Mouse (Mus musculus): ENCODE results near the gene Evl. TPM values are rescaled to one million over a fixed set of nuclear protein-coding genes. Genes with fewer than 3 reads are reported as not detected.

Evl gene
- polyA plus RNA-seq, 1 experiment: 33.3 TPM

GRCm38 (mm10) chr12:108590131-108590530 is 35.6 kb downstream of the Evl start:
- Histone ChIP-seq H3K27me3 (replicated peaks; ENCODE audit: control insufficient read depth, insufficient read depth, low read length) (no peaks in the 10 kb centered on the region), H3K27ac (ENCODE audit: insufficient read depth, low read depth, low read length) (no peak overlapping the region), H3K4me1 (ENCODE audit: control insufficient read depth, insufficient read depth, low read length) (no peaks in the 10 kb centered on the region), H3K4me3 (ENCODE audit: insufficient read depth, low read depth, low read length) (no peak overlapping the region), H3K36me3 (ENCODE audit: control insufficient read depth, insufficient read depth, low read length) (no peaks in the 10 kb centered on the region)
- DNase-seq: no peak
- 95% methylated on average over 2 of the region's 2 CpGs for WGBS
- TF ChIP-seq CTCF (conservative IDR thresholded peaks at IDR 0.05; ENCODE audit: insufficient read depth, insufficient read length, low read depth, low read length) (no peak), POLR2A (IDR thresholded peaks at IDR 0.05; ENCODE audit: low read depth, low read length) (no peak)

GRCm38 (mm10) chr12:108591586-108591985 is 37.1 kb downstream of the Evl start:
- TF ChIP-seq POLR2A (IDR thresholded peaks at IDR 0.05; ENCODE audit: low read depth, low read length) (no peak), CTCF (conservative IDR thresholded peaks at IDR 0.05; ENCODE audit: insufficient read depth, insufficient read length, low read depth, low read length) (no peak)
- Histone ChIP-seq H3K4me3 (ENCODE audit: insufficient read depth, low read depth, low read length) (no peak overlapping the region), H3K4me1 (ENCODE audit: control insufficient read depth, insufficient read depth, low read length) (no peaks in the 10 kb centered on the region), H3K27ac (ENCODE audit: insufficient read depth, low read depth, low read length) (no peak overlapping the region), H3K36me3 (ENCODE audit: control insufficient read depth, insufficient read depth, low read length) (no peaks in the 10 kb centered on the region), H3K27me3 (replicated peaks; ENCODE audit: control insufficient read depth, insufficient read depth, low read length) (no peaks in the 10 kb centered on the region)
- DNase-seq: no peak
- 57% methylated on average over 5 of the region's 5 CpGs for WGBS

GRCm38 (mm10) chr12:108592866-108593265 is 38.3 kb downstream of the Evl start:
- H3K36me3 ChIP-seq (ENCODE audit: control insufficient read depth, insufficient read depth, low read length): no peaks in the 10 kb centered on the region
- no peak overlapping the region for H3K4me3 ChIP-seq (ENCODE audit: insufficient read depth, low read depth, low read length)
- H3K27ac ChIP-seq (ENCODE audit: insufficient read depth, low read depth, low read length): no peak overlapping the region
- no peak for DNase-seq
- TF ChIP-seq CTCF (conservative IDR thresholded peaks at IDR 0.05; ENCODE audit: insufficient read depth, insufficient read length, low read depth, low read length) (no peak), POLR2A (IDR thresholded peaks at IDR 0.05; ENCODE audit: low read depth, low read length) (no peak)
- H3K27me3 ChIP-seq (replicated peaks; ENCODE audit: control insufficient read depth, insufficient read depth, low read length): no peaks in the 10 kb centered on the region
- H3K4me1 ChIP-seq (ENCODE audit: control insufficient read depth, insufficient read depth, low read length): no peaks in the 10 kb centered on the region
- WGBS: 84% methylated on average over 6 of the region's 6 CpGs

- TF ChIP-seq CTCF (conservative IDR thresholded peaks at IDR 0.05; ENCODE audit: insufficient read depth, insufficient read length, low read depth, low read length) (no peak), POLR2A (IDR thresholded peaks at IDR 0.05; ENCODE audit: low read depth, low read length) (no peak)
- 74% methylated on average over 4 of the region's 4 CpGs for WGBS
- H3K36me3 ChIP-seq (ENCODE audit: control insufficient read depth, insufficient read depth, low read length): no peaks in the 10 kb centered on the region
- H3K27me3 ChIP-seq (replicated peaks; ENCODE audit: control insufficient read depth, insufficient read depth, low read length): no peaks in the 10 kb centered on the region
- no peaks in the 10 kb centered on the region for H3K4me1 ChIP-seq (ENCODE audit: control insufficient read depth, insufficient read depth, low read length)
- no peak overlapping the region for H3K4me3 ChIP-seq (ENCODE audit: insufficient read depth, low read depth, low read length)
- no peak for DNase-seq
- H3K27ac ChIP-seq (ENCODE audit: insufficient read depth, low read depth, low read length): no peak overlapping the region
Observed at GRCm38 (mm10) chr12:108600864-108601263, 46.3 kb downstream of the Evl start.

- no peak overlapping the region for H3K27ac ChIP-seq (ENCODE audit: insufficient read depth, low read depth, low read length)
- DNase-seq: no peak
- no peaks in the 10 kb centered on the region for H3K27me3 ChIP-seq (replicated peaks; ENCODE audit: control insufficient read depth, insufficient read depth, low read length)
- WGBS: 85% methylated on average over 8 of the region's 8 CpGs
- no peak overlapping the region for H3K4me3 ChIP-seq (ENCODE audit: insufficient read depth, low read depth, low read length)
- H3K4me1 ChIP-seq (ENCODE audit: control insufficient read depth, insufficient read depth, low read length): no peaks in the 10 kb centered on the region
- H3K36me3 ChIP-seq (ENCODE audit: control insufficient read depth, insufficient read depth, low read length): no peaks in the 10 kb centered on the region
- TF ChIP-seq POLR2A (IDR thresholded peaks at IDR 0.05; ENCODE audit: low read depth, low read length) (no peak), CTCF (conservative IDR thresholded peaks at IDR 0.05; ENCODE audit: insufficient read depth, insufficient read length, low read depth, low read length) (no peak)
Observed at GRCm38 (mm10) chr12:108601326-108601725, 46.8 kb downstream of the Evl start.

- no peaks in the 10 kb centered on the region for H3K36me3 ChIP-seq (ENCODE audit: control insufficient read depth, insufficient read depth, low read length)
Observed at GRCm38 (mm10) chr12:108604546-108604945, 50.0 kb downstream of the Evl start.

GRCm38 (mm10) chr12:108605521-108606281 is 51.2 kb downstream of the Evl start:
- H3K4me1 ChIP-seq (ENCODE audit: control insufficient read depth, insufficient read depth, low read length): no peaks in the 10 kb centered on the region
- DNase-seq: no peak
- 72% methylated on average over 12 of the region's 12 CpGs for WGBS
- H3K36me3 ChIP-seq (ENCODE audit: control insufficient read depth, insufficient read depth, low read length): no peaks in the 10 kb centered on the region
- TF ChIP-seq POLR2A (IDR thresholded peaks at IDR 0.05; ENCODE audit: low read depth, low read length): no peak
- no peak for TF ChIP-seq CTCF (conservative IDR thresholded peaks at IDR 0.05; ENCODE audit: insufficient read depth, insufficient read length, low read depth, low read length)
- H3K27me3 ChIP-seq (replicated peaks; ENCODE audit: control insufficient read depth, insufficient read depth, low read length): no peaks in the 10 kb centered on the region
- H3K4me3 ChIP-seq (ENCODE audit: insufficient read depth, low read depth, low read length): no peak overlapping the region
- H3K27ac ChIP-seq (ENCODE audit: insufficient read depth, low read depth, low read length): no peak overlapping the region

More at GRCm38 (mm10) chr12:108604546-108604945, 50.0 kb downstream of the Evl start:
- no peak overlapping the region for H3K4me3 ChIP-seq (ENCODE audit: insufficient read depth, low read depth, low read length)
- no peaks in the 10 kb centered on the region for H3K4me1 ChIP-seq (ENCODE audit: control insufficient read depth, insufficient read depth, low read length)
- H3K27me3 ChIP-seq (replicated peaks; ENCODE audit: control insufficient read depth, insufficient read depth, low read length): no peaks in the 10 kb centered on the region
- TF ChIP-seq CTCF (conservative IDR thresholded peaks at IDR 0.05; ENCODE audit: insufficient read depth, insufficient read length, low read depth, low read length) (no peak), POLR2A (IDR thresholded peaks at IDR 0.05; ENCODE audit: low read depth, low read length) (no peak)
- no peak overlapping the region for H3K27ac ChIP-seq (ENCODE audit: insufficient read depth, low read depth, low read length)
- no peak for DNase-seq

Data from kidney, adult 2 months (tissue).